Mouse (Mus musculus) liver, embryonic 14.5 days (tissue): ENCODE results near the gene Pum1.

Source experiments
- CTCF ChIP-seq: IDR thresholded peaks from 2 replicates; pipeline ENCODE4 v1.5.1; 2016; ENCODE audit warnings: antibody characterized with exemption, low read depth, control low read depth
- EP300 ChIP-seq: IDR thresholded peaks from 2 replicates; pipeline ENCODE4 v1.6.1; 2016; ENCODE audit warnings: antibody characterized with exemption, low read depth

GRCm38 (mm10) chr4:130702835-130703535 lies 39.9 kb downstream of the Pum1 start:
- TF ChIP-seq CTCF (no peak), EP300 (no peak)
